Mouse (Mus musculus) intestine, embryonic 16.5 days (tissue): Measurements from ENCODE around the gene Mbnl1. TPM values are rescaled to one million over a fixed set of nuclear protein-coding genes. Genes with fewer than 3 reads are reported as not detected.
A peak's percentile ranks its signal among the peaks of the same experiment; 100 is the strongest.

Experiments
- ATAC-seq: fragments of 200-750 bp; cut with Nextera tagmentation; 2 replicates; pipeline ENCODE4 v1.8.0; 2017; ENCODE audit warnings: moderate TSS enrichment, moderate library complexity
- H3K27ac ChIP-seq: fragments of 300-500 bp; sonication (generic); 2 replicates; pipeline ENCODE4 v1.5.1; 2014; ENCODE audit warnings: mild to moderate bottlenecking, low read length
- H3K27me3 ChIP-seq: fragments of 300-500 bp; sonication (generic); replicated peaks from 2 replicates; pipeline ENCODE4 v1.6.1; 2014; ENCODE audit warnings: low read length, control low read depth, mixed read lengths; ENCODE audit not compliant: control insufficient read depth, insufficient read depth
- H3K36me3 ChIP-seq: fragments of 300-500 bp; sonication (generic); 2 replicates; pipeline ENCODE4 v1.6.1; 2014; ENCODE audit warnings: low read length, control low read depth; ENCODE audit not compliant: control insufficient read depth, insufficient read depth
- H3K4me1 ChIP-seq: fragments of 300-500 bp; sonication (generic); 2 replicates; pipeline ENCODE4 v1.6.1; 2014; ENCODE audit warnings: low read length, control low read depth, mixed read lengths; ENCODE audit not compliant: control insufficient read depth, insufficient read depth
- H3K4me2 ChIP-seq: fragments of 300-500 bp; sonication (generic); 2 replicates; pipeline ENCODE4 v1.6.1; 2014; ENCODE audit warnings: low read depth, low read length, control low read depth
- H3K4me3 ChIP-seq: fragments of 300-500 bp; sonication (generic); 2 replicates; pipeline ENCODE4 v1.5.1; 2014; ENCODE audit warnings: mild to moderate bottlenecking, low read length
- H3K9ac ChIP-seq: fragments of 300-500 bp; sonication (generic); 2 replicates; pipeline ENCODE4 v1.6.1; 2014; ENCODE audit warnings: low read depth, low read length
- H3K9me3 ChIP-seq: fragments of 300-500 bp; sonication (generic); 2 replicates; pipeline ENCODE4 v1.6.1; 2016; ENCODE audit warnings: low read length, control low read depth; ENCODE audit not compliant: control insufficient read depth
- WGBS: fragments of 180-500 bp; shearing (Covaris S2); extraction: QIAGEN DNeasy Blood & Tissue Kit; methylation state at CpG from one replicate; pipeline ENCODE4 v1.1.7; 2014; 5-methylcytosine and 5-hydroxymethylcytosine counted together
- polyA plus RNA-seq: library from polyadenylated mRNA; unstranded; fragments of >200 nt; fragmentation: Nextera tagmentation; extraction: Ambion mirVana; gene quantifications from 2 replicates; pipeline ENCODE4 v1.2.1, GENCODE M21; 2015

Mbnl1 gene
- polyA plus RNA-seq, 1 experiment from 2014 or later, result 98.2 TPM

- Histone ChIP-seq H3K4me1 (peaks cover 17% of the 10 kb centered on the region), H3K9me3 (no peaks in the 10 kb centered on the region), H3K36me3 (no peaks in the 10 kb centered on the region), H3K4me2 (no peak overlapping the region), H3K9ac (no peak overlapping the region), H3K4me3 (no peak overlapping the region), H3K27me3 (no peaks in the 10 kb centered on the region), H3K27ac (no peak overlapping the region)
- 56% methylated on average over 6 of the region's 6 CpGs for WGBS
- no peak for ATAC-seq
Observed at GRCm38 (mm10) chr3:60568801-60569568, 96.4 kb downstream of the Mbnl1 start.

GRCm38 (mm10) chr3:60569781-60570180, 97.2 kb downstream of the Mbnl1 start:
- no peaks in the 10 kb centered on the region for H3K9me3 ChIP-seq
- H3K36me3 ChIP-seq, result no peaks in the 10 kb centered on the region
- no peak overlapping the region for H3K9ac ChIP-seq
- H3K27ac ChIP-seq, result no peak overlapping the region
- peaks cover 24% of the 10 kb centered on the region for H3K4me1 ChIP-seq
- H3K4me2 ChIP-seq, result no peak overlapping the region
- WGBS, result 50% methylated on average over 2 of the region's 2 CpGs
- H3K27me3 ChIP-seq, result no peaks in the 10 kb centered on the region
- H3K4me3 ChIP-seq, result no peak overlapping the region
- ATAC-seq, result no peak

GRCm38 (mm10) chr3:60570491-60571022, 97.9 kb downstream of the Mbnl1 start:
- H3K27ac ChIP-seq, result no peak overlapping the region
- no peak overlapping the region for H3K9ac ChIP-seq
- no peaks in the 10 kb centered on the region for H3K36me3 ChIP-seq
- H3K4me3 ChIP-seq, result no peak overlapping the region
- no peaks in the 10 kb centered on the region for H3K9me3 ChIP-seq
- 33% methylated on average over 5 of the region's 5 CpGs for WGBS
- H3K4me2 ChIP-seq, result no peak overlapping the region
- peak; percentile 52; the same call in 1 of the 2 replicates for ATAC-seq
- peaks cover 27% of the 10 kb centered on the region for H3K4me1 ChIP-seq
- H3K27me3 ChIP-seq, result no peaks in the 10 kb centered on the region

GRCm38 (mm10) chr3:60571493-60571892, 98.9 kb downstream of the Mbnl1 start:
- H3K27me3 ChIP-seq, result no peaks in the 10 kb centered on the region
- H3K4me2 ChIP-seq, result no peak overlapping the region
- H3K9ac ChIP-seq, result no peak overlapping the region
- no peaks in the 10 kb centered on the region for H3K9me3 ChIP-seq
- WGBS, result 94% methylated on average over 1 of the region's 1 CpGs
- no peak for ATAC-seq
- no peak overlapping the region for H3K27ac ChIP-seq
- peaks cover 29% of the 10 kb centered on the region for H3K4me1 ChIP-seq
- no peak overlapping the region for H3K4me3 ChIP-seq
- no peaks in the 10 kb centered on the region for H3K36me3 ChIP-seq

- Histone ChIP-seq H3K4me2 (no peak overlapping the region), H3K9ac (no peak overlapping the region), H3K36me3 (no peaks in the 10 kb centered on the region), H3K4me3 (no peak overlapping the region), H3K27ac (no peak overlapping the region), H3K27me3 (no peaks in the 10 kb centered on the region), H3K4me1 (peaks cover 31% of the 10 kb centered on the region), H3K9me3 (no peaks in the 10 kb centered on the region)
- peak; percentile 64 for ATAC-seq
- WGBS, result 68% methylated on average over 9 of the region's 9 CpGs
Observed at GRCm38 (mm10) chr3:60574199-60574598, 101.6 kb downstream of the Mbnl1 start.

GRCm38 (mm10) chr3:60574849-60575524, 102.4 kb downstream of the Mbnl1 start:
- Histone ChIP-seq H3K36me3 (no peaks in the 10 kb centered on the region), H3K27ac (no peak overlapping the region), H3K9me3 (no peaks in the 10 kb centered on the region), H3K4me1 (peaks cover 28% of the 10 kb centered on the region), H3K4me2 (no peak overlapping the region), H3K4me3 (no peak overlapping the region), H3K9ac (no peak overlapping the region), H3K27me3 (no peaks in the 10 kb centered on the region)
- 66% methylated on average over 4 of the region's 4 CpGs for WGBS
- no peak for ATAC-seq

GRCm38 (mm10) chr3:60575945-60576344, 103.3 kb downstream of the Mbnl1 start:
- H3K9ac ChIP-seq, result no peak overlapping the region
- H3K36me3 ChIP-seq, result no peaks in the 10 kb centered on the region
- H3K4me3 ChIP-seq, result no peak overlapping the region
- H3K27ac ChIP-seq, result no peak overlapping the region
- no peaks in the 10 kb centered on the region for H3K27me3 ChIP-seq
- 43% methylated on average over 2 of the region's 2 CpGs for WGBS
- H3K9me3 ChIP-seq, result no peaks in the 10 kb centered on the region
- H3K4me2 ChIP-seq, result no peak overlapping the region
- peaks cover 26% of the 10 kb centered on the region for H3K4me1 ChIP-seq
- no peak for ATAC-seq

GRCm38 (mm10) chr3:60576366-60577046, 103.9 kb downstream of the Mbnl1 start:
- H3K4me1 ChIP-seq, result peaks cover 26% of the 10 kb centered on the region
- no peaks in the 10 kb centered on the region for H3K9me3 ChIP-seq
- H3K4me2 ChIP-seq, result no peak overlapping the region
- no peaks in the 10 kb centered on the region for H3K36me3 ChIP-seq
- H3K4me3 ChIP-seq, result no peak overlapping the region
- no peak overlapping the region for H3K9ac ChIP-seq
- 29% methylated on average over 9 of the region's 9 CpGs for WGBS
- no peaks in the 10 kb centered on the region for H3K27me3 ChIP-seq
- no peak overlapping the region for H3K27ac ChIP-seq
- ATAC-seq, result peak; percentile 50; the same call in 1 of the 2 replicates

- 85% methylated on average over 4 of the region's 4 CpGs for WGBS
- ATAC-seq, result no peak
Observed at GRCm38 (mm10) chr3:60579880-60580279, 107.2 kb downstream of the Mbnl1 start.

More at GRCm38 (mm10) chr3:60579880-60580279, 107.2 kb downstream of the Mbnl1 start:
- Histone ChIP-seq H3K27ac (no peak overlapping the region), H3K9me3 (no peaks in the 10 kb centered on the region), H3K4me2 (no peak overlapping the region), H3K27me3 (no peaks in the 10 kb centered on the region), H3K4me1 (peaks cover 18% of the 10 kb centered on the region), H3K9ac (no peak overlapping the region), H3K36me3 (no peaks in the 10 kb centered on the region), H3K4me3 (no peak overlapping the region)
